Mouse (Mus musculus) frontal cortex, postnatal 10 days (tissue): ENCODE measurements around the gene Cd200.

Experiments
- DNase-seq, 2 experiments: peaks; one replicate each; pipeline ENCODE4 v3.0.0; 2022; ENCODE audit warnings: low spot score in 2 of 2, mixed read lengths in 1 of 2

Cd200 gene

GRCm38 (mm10) chr16:45344879-45345278 lies 64.0 kb downstream of the Cd200 start:
- no peak for DNase-seq

DNA sequence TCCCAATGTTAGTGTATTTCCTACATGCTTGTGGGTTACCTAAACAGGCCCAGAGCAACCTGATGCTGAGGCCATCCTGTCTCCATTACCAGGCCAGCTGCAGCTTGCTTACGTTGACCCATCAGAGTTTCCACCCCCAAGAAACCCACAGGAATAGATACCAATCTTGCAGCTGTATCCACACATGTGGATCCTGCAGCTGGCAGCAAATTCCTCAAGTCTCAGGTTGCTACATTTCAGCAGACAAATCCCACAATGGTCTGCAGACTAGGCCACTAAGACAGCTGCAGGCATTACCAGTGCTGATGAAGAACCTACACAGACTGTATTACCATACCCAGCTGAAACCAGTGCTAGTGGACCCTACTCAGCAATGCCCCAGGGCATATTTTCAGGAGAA lies 72.4 kb downstream of the Cd200 start:
- DNase-seq = no peak

DNA sequence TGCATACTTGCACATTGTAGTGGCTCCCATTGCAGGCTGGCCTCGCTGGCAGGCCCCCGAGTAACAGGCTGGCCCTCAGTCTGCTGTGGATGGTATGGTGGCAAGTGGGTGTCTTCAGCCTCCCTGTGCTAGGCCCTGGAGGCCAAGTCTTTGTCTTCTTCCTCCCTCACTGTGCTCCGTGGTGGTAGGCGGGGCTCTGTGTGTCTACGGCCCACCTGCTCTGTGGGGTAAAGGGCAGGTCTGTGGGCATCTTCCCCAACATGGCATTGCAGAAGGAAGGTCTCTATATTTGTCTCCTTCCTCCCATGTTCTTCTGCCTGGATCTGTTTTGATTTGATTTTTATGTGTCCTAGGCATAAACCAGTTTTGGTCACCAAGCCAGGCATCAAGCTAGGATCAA lies 74.0 kb downstream of the Cd200 start:
- DNase-seq = no peak

DNA sequence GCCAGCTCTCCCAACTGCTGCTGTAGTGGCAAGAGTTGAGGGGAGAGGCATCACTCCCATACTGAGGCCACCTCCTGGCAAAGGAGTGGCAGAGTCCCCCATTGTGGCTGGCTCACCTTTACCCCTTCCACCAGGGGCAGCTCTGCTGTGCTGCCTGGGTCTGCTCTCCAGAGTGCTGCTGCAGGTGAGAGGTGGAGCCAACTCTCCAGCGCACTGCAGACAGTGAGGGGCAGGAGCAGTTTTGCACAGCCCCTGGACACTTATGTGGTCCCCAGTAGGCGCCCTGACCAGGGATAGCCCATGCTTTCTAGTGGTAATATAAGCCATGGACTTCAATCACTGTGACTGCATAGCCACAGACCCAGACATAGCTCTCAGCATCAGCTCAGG lies 74.5 kb downstream of the Cd200 start:
- no peak for DNase-seq

DNA sequence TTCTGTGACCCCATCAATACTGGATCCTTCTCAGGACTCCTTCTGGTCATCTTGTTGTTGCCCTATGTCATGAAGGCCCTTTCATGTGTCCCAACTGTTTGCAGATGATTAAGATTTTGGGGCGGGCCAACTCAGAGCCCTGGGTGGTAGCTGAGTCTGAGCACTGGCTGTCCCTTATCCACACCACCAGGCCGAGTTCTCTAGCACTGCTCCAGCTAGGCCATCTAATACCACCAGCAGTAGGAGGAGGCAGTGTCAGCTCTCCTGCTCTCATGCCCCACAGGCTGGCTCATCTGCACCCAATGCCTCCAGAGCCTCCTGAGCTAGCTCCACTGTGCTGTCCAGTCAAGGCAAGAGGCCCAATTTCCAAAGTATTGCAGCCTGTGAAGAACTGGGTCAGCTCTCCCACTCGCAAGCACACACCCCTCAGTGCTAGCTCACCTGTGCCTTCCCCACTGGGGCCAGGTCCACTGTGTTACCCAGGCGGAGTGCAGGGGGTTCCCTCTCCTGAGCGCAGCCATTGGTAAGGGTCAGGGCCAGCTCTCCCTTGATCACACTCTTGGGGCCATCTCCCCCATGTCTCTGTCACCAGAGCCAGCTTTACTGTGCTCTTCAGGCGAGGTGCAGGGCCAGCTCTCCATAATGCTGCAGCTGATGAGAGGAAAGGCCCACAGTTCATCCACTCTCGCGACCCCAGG lies 75.0 kb downstream of the Cd200 start:
- DNase-seq = no peak

DNA sequence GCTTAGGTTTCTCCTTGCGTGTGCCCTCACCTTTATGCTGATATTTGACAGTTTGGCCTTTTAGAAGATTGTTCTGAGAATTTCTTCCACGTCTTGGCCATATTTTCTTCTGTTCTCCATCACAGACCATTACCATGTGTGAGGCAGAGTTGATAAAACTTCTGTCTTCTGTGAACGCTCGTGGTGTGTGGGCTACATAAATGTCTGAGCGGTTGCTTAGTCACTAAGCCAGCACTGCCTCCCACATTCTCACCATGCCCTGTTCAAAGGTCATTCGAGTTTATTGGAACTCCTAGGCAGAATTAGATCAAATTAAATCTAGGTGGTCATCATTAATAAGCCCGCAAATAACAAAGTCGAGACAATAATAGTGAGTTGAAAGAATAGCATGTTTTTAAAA lies 76.3 kb downstream of the Cd200 start:
- DNase-seq = no peak
